Mouse (Mus musculus) heart, postnatal 14 days (tissue): ENCODE measurements around the gene Mecom. TPM values are rescaled to one million over a fixed set of nuclear protein-coding genes. Genes with fewer than 3 reads are reported as not detected.

Experiments
- DNase-seq, 2 experiments: peaks; one replicate each; pipeline ENCODE4 v3.0.0; 2021 to 2022
- intact Hi-C: fragments of 180-260 bp; cut with DNase I; formaldehyde crosslinking; loops from one replicate; pipeline ENCODE4 v1.15.1; 2025
- total RNA-seq, 2 experiments: library from RNA; stranded (reverse); gene quantifications; 2 replicates each; pipeline ENCODE4 v1.2.3; 2021

The Mecom gene
- total RNA-seq, 2 experiments from 2014 or later, result 21.8 to 28.1 TPM

GRCm38 (mm10) chr3:30013416-30013815 is 534.4 kb downstream of the Mecom start:
- intact Hi-C loops, result loop anchor here (10.0 kb wide), 6 partner anchors 91 to 351 kb away; no protein-coding TSS in a partner anchor
- DNase-seq, result no peak

- intact Hi-C loops, result loop anchor here (10.0 kb wide), 6 partner anchors 92 to 352 kb away; no protein-coding TSS in a partner anchor
These were observed 535.0 kb downstream of the Mecom start for GRCm38 (mm10) chr3:30012666-30013365.

DNA sequence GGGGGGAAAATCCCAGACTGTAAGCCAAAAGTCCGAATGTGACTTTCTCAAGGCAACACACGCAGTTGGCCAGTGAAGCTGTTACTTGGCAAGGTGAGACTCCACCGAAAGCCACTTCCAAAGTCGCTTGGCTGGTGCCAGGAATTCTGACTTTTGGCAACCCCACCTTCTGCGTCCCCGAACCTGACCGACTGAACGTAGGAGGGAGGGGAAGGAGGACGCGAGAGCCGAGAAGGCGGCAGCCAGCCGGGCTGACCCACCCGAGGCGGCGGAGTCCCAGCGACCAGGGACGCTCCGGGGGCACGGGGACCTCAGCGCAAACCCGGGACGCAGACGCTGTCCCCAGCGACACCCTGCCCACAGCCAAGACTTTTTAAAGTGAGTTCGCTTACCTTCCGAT is 535.7 kb downstream of the Mecom start:
- intact Hi-C loops, result loop anchor here (10.0 kb wide), 6 partner anchors 93 to 353 kb away; no protein-coding TSS in a partner anchor
- DNase-seq, result peak; percentile 76 to 79

More at GRCm38 (mm10) chr3:30012666-30013365, 535.0 kb downstream of the Mecom start:
- peak; percentile 74 to 76 for DNase-seq

- intact Hi-C loops, result loop anchor here (10.0 kb wide), 6 partner anchors 93 to 353 kb away; no protein-coding TSS in a partner anchor
- no peak for DNase-seq
These were observed 536.1 kb downstream of the Mecom start for GRCm38 (mm10) chr3:30011712-30012111.

DNA sequence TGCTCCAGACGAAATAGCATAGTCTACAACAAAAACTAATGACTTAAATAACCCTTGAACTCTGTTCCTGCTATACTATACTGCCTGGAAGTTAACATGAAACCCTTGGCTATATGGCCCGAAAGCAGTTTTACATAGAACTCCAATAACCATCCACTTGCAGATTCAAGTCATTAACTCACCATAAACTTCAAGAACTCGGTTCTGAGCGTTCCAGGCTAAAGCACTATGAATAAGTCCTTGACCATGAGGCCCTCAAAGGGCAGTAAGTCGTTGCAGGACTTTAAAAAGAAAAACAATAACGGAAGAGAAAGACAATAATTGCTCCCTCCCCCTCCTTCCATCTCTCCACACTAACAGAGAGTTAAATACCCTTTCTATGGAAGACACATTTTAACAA is 536.9 kb downstream of the Mecom start:
- DNase-seq, result no peak
- intact Hi-C loops, result loop anchor here (10.0 kb wide), 6 partner anchors 94 to 354 kb away; no protein-coding TSS in a partner anchor

DNA sequence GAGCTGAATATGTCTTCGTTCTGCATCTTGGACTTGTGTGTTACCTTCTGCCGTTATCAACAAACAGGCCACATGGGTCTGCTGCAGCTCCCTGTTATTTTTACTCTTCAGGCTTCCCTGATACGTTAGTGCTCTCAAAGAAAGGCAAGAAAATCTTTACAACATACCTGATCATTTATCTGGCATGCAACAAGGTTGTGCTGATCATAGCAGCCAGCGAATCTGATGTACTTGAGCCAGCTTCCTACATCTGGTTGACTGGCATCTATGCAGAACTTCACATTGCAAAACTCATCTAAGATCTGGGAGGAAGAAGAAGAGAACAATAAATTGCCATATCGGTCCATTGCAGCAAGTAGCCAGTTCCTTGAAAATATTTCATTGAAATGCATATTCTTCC is 538.2 kb downstream of the Mecom start:
- intact Hi-C loops, result no loop called here
- DNase-seq, result no peak

DNA sequence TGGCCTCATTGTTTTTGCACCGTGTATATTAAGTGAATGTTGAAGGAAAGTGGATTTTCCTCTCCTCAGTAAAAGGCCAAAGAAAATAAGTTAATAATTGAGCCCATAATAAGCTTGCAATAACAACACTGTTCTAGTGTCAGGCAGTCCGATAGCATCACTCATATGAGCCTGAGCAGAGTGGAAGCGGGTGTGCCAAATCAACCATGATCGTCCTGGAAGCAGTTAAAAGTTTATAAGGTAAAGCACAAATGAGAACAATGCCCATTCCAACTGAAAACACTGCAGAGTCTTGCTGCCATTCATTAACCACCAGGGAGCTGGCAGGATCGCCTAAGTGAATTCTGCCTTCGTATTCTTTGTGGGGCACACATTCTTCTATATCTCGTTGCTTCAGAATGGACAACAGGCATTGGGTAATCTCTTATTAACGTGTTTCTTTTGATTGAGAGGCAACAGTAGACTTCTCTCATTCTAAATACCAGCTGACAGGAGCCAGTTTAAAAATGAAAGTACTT is 542.9 kb downstream of the Mecom start:
- no peak for DNase-seq
- intact Hi-C loops, result no loop called here

GRCm38 (mm10) chr3:30000260-30000659 is 547.5 kb downstream of the Mecom start:
- no peak for DNase-seq
- intact Hi-C loops, result no loop called here

DNA sequence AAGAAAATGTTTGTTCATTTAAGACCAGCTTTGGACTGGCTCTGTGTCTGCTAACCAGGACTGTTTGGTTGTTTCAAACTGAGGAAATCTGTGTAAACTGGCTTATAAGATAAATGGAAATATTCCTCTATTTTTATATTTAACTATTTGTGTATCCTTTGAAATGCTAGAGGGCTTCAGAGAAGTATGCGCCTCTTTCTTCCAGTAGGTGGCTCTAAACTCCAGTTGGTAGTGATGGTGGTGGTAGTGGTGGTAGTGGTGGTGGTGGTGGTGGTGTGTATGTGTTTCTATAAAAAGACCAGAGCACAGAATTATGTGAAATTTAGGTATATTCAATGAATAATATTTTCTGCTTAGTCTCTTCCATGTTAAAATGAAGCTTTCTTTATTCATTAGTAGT is 548.8 kb downstream of the Mecom start:
- no peak for DNase-seq
- intact Hi-C loops, result loop anchor here (2.0 kb wide), 1 partner anchor 512 kb away; no protein-coding TSS in a partner anchor

DNA sequence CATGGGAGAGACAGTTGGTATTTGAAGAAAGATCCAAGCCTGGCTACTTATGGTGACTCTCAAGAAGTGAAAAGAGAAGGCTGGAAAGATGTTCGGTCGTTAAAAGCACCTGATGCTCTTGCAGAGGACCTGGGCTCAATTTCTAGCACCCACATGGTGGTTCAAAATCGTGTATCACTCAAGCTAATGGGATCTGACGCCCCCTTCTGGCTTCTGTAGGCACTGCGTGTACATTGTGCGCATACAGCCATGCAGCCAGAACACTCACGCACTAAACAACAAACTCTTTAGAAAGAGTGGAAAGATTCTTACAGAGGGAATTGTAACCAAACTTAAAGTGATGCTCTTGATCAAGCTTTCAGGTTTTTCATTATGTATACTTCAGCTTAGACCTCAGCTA is 550.7 kb downstream of the Mecom start:
- intact Hi-C loops, result no loop called here

GRCm38 (mm10) chr3:29993346-29993745 is 554.5 kb downstream of the Mecom start:
- no peak for DNase-seq

More for the DNA sequence above, 550.7 kb downstream of the Mecom start:
- no peak for DNase-seq

GRCm38 (mm10) chr3:29991523-29991922 is 556.3 kb downstream of the Mecom start:
- no peak for DNase-seq
- intact Hi-C loops, result no loop called here

More at GRCm38 (mm10) chr3:29993346-29993745, 554.5 kb downstream of the Mecom start:
- intact Hi-C loops, result no loop called here

GRCm38 (mm10) chr3:29984431-29984830 is 563.4 kb downstream of the Mecom start:
- intact Hi-C loops, result loop anchor here (10.0 kb wide), 1 partner anchor 240 kb away; no protein-coding TSS in a partner anchor

GRCm38 (mm10) chr3:29981259-29981910 is 566.4 kb downstream of the Mecom start:
- intact Hi-C loops, result loop anchor here (10.0 kb wide), 1 partner anchor 237 kb away; no protein-coding TSS in a partner anchor
- DNase-seq, result no peak

More at GRCm38 (mm10) chr3:29984431-29984830, 563.4 kb downstream of the Mecom start:
- DNase-seq, result no peak

DNA sequence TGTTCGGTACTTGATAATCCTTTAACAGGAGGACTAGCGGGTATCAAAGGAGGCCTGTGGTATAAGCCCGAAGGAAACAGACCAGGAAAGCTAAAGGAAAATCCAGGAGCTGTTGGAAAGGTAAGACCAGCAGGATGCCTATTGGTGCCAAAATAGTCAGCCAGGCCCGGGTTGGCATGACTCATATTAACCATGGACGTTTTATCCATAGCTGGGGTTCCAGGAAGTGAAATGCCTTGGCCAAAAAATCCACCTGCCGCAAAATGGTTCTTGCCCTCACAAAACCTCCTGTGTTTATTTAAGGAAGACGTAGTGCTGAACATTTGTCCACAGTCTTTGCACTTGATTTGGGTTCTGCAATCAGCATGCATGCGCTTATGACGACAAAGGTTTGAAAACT is 567.3 kb downstream of the Mecom start:
- DNase-seq, result no peak
- intact Hi-C loops, result loop anchor here (10.0 kb wide), 1 partner anchor 236 kb away; no protein-coding TSS in a partner anchor

DNA sequence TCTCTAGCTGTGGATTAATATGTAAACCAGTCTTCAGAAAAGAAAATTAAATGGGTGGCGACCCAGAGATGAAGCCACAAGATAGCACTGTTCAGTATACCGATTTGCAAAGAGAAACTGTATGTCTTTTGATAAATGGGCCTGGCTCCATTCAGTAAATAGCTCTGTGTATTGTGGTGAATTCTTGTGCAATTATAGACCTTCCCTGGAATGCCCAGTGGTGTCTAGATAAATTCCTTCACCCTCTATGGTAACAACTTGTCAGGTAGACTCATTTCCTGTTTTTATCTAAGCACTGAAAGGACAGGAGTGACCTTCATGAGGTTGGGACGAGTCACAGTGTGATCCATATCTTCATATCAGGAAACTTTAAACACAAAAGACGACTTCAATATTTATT is 571.2 kb downstream of the Mecom start:
- intact Hi-C loops, result no loop called here

DNA sequence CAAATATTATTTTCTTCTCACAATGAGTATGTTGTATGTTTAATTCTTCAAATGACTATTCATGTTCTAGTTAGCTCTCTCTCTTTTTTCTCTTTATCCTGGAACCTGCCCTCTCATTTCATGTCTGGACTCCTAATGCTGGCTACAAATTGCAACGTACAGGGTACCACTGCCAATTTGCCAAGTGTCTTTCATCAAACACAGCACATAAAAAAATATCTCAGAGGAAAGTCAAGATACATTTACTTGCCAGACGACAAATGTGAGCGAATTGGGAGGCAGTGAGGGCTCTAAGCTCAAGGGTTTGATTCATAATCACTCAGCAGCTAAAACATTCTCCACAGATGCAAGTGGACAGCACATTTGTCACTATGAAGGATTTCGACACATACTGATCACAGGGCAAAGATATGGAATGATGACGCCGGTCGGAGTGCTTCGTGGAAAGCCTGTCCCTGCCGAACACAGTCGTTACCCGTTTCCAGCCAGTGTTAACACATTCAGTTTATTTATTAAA is 579.3 kb downstream of the Mecom start:
- no peak for DNase-seq
- intact Hi-C loops, result no loop called here

More for the DNA sequence above, 571.2 kb downstream of the Mecom start:
- DNase-seq, result no peak

GRCm38 (mm10) chr3:29963953-29964352 is 583.9 kb downstream of the Mecom start:
- no peak for DNase-seq
- intact Hi-C loops, result no loop called here

DNA sequence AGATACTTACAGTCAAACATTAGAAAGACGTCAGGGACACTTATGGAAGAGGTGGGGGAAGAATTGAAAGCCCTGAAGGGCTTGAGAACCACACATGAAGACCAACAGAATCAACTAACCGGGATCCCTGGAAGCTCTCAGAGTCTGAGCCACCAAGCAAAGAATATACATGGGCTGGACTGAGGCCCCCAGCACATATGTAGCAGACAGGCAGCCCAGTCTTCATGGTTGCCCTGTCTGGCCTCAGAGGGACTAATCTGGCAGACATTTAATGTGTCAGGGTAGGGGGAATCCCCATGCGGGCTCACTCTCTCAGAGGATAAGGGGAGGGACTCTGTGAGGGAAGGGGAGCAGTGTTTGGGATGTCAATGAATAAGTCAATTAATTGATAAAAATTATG is 584.4 kb downstream of the Mecom start:
- intact Hi-C loops, result no loop called here

DNA sequence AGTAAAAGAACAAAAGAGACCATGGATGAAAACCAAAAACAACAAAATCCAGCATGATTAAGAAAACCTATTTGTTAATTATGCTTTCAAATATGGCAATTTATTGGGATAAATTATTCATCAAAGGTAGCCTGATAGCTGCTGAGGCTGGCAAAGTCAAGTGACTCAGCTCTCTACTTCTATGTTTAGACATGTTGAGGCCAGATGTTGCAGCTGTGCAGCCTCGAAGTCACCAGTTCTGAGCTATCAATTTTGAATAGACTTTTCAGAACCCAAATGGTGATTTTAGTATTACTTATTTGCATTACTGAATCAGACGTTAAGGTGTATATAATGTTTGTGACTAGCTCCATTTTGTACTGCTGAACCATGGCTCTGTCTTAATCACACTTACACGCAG is 588.8 kb downstream of the Mecom start:
- no peak for DNase-seq
- intact Hi-C loops, result no loop called here

More for the DNA sequence above, 584.4 kb downstream of the Mecom start:
- no peak for DNase-seq
